Mouse (Mus musculus): ENCODE results near the gene Mfsd11. TPM values are rescaled to one million over a fixed set of nuclear protein-coding genes. Genes with fewer than 3 reads are reported as not detected.

Gene Mfsd11
- total and polyA plus RNA-seq, 3 experiments, result 25.4 to 25.7 TPM; not detected in 1

DNA sequence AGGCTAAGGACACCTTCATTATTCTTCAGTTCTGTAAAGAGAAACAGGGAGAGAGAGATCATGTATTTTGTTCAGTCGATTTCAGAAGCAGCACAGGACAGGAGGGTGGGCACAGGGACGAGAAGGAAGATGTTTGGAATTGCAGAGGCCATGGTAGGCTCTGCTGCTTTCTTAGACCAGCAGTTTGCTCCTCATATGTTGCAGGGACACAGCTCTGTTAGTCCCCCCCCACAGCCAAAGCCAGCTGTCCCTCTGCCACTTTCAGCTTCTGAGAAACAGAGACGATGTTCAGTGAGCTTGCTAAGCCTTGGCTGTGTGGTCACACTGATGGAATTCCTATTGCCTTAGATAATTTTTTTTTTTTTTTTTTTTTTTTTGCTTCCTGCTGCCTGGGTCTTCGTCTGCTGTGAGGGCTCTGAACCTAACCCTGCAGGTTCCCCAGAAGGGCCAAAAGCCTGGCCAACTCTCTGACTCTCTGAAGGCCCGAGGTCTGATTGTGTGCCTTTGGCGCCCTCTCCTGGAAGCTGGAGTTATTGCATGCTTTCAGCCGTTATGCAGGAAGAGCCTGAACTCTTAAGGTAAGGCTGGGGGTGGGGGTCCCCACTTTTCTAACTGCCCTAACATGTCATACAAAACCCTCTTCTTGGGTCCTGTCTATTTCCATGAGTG lies 44.2 kb upstream of the Mfsd11 start:
- no peak overlapping the region for H3K4me3 ChIP-seq (ENCODE audit: control insufficient read depth in 1 of 2, insufficient read depth in 1 of 2, low read depth in 2 of 2, low read length in 2 of 2)
- no peaks in the 10 kb centered on the region for H3K4me1 ChIP-seq (ENCODE audit: control insufficient read depth in 1 of 2, insufficient read depth in 2 of 2, low read length in 2 of 2)
- H3K9me3 ChIP-seq (replicated peaks; ENCODE audit: insufficient read depth, low read length), result no peaks in the 10 kb centered on the region
- no peaks in the 10 kb centered on the region for H3K27me3 ChIP-seq (ENCODE audit: control insufficient read depth in 1 of 2, insufficient read depth in 2 of 2, low read length in 2 of 2)
- peak; percentile 88 for DNase-seq (ENCODE audit: low read depth, low spot score)
- no peaks in the 10 kb centered on the region for H3K36me3 ChIP-seq (ENCODE audit: control insufficient read depth in 1 of 2, insufficient read depth in 2 of 2, low read length in 2 of 2)
- no peak overlapping the region for H3K9ac ChIP-seq (ENCODE audit: control insufficient read depth, low read depth, low read length, poor library complexity, severe bottlenecking)
- no peak overlapping the region for H3K27ac ChIP-seq (ENCODE audit: control insufficient read depth, low read depth, low read length)
- no peaks in the 10 kb centered on the region for H3K79me2 ChIP-seq (ENCODE audit: control insufficient read depth, insufficient read depth, low read length, poor library complexity)
- TF ChIP-seq USF1 (IDR thresholded peaks at IDR 0.05; ENCODE audit: low read depth, low read length), result no peak
- TF ChIP-seq ZKSCAN1 (IDR thresholded peaks at IDR 0.05; ENCODE audit: low read depth, low read length), result no peak
- TF ChIP-seq CTCF (IDR thresholded peaks at IDR 0.05 in 2 of 3, conservative IDR thresholded peaks at IDR 0.05 in 1 of 3; ENCODE audit: control insufficient read depth in 1 of 3, insufficient read depth in 1 of 3, low read depth in 2 of 3, low read length in 3 of 3, poor library complexity in 1 of 3, severe bottlenecking in 1 of 3), result peak; percentile 93 to 99 (median 99)
- TF ChIP-seq GABPA (IDR thresholded peaks at IDR 0.05; ENCODE audit: low read depth, low read length), result no peak
- TF ChIP-seq NRF1 (IDR thresholded peaks at IDR 0.05; ENCODE audit: insufficient read depth, low read depth, low read length, poor library complexity, severe bottlenecking), result no peak
- TF ChIP-seq KAT2A (conservative IDR thresholded peaks at IDR 0.05; ENCODE audit: low read depth, low read length), result no peak
- no peak for TF ChIP-seq JUND (IDR thresholded peaks at IDR 0.05; ENCODE audit: low read depth, low read length)
- no peak for TF ChIP-seq BHLHE40 (IDR thresholded peaks at IDR 0.05; ENCODE audit: borderline replicate concordance, low read depth, low read length)
- TF ChIP-seq UBTF (IDR thresholded peaks at IDR 0.05; ENCODE audit: borderline replicate concordance, insufficient read depth, low read depth, low read length), result no peak
- TF ChIP-seq ELF1 (IDR thresholded peaks at IDR 0.05; ENCODE audit: low read depth, low read length), result peak; percentile 42; the same call in 1 of the 2 replicates
- no peak for TF ChIP-seq POLR2A (IDR thresholded peaks at IDR 0.05; ENCODE audit: control insufficient read depth in 1 of 2, insufficient read depth in 1 of 2, low read depth in 1 of 2, low read length in 2 of 2, poor library complexity in 1 of 2)
- TF ChIP-seq MYB (IDR thresholded peaks at IDR 0.05; ENCODE audit: low read depth, low read length), result no peak
- no peak for TF ChIP-seq ZMIZ1 (IDR thresholded peaks at IDR 0.05; ENCODE audit: low read depth, low read length)
- no peak for TF ChIP-seq TBP (IDR thresholded peaks at IDR 0.05; ENCODE audit: low read depth, low read length)
- no peak for TF ChIP-seq POLR2AphosphoS2 (IDR thresholded peaks at IDR 0.05; ENCODE audit: low read length)
- no peak for TF ChIP-seq TAL1 (IDR thresholded peaks at IDR 0.05; ENCODE audit: low read length)
- no peak for TF ChIP-seq MAZ (IDR thresholded peaks at IDR 0.05; ENCODE audit: low read depth, low read length)
- TF ChIP-seq CHD1 (IDR thresholded peaks at IDR 0.05; ENCODE audit: low read depth, low read length), result no peak
- TF ChIP-seq ZNF384 (IDR thresholded peaks at IDR 0.05; ENCODE audit: low read depth, low read length), result peak; percentile 68
- no peak; the same call in 1 of the 2 replicates for TF ChIP-seq SIN3A (IDR thresholded peaks at IDR 0.05; ENCODE audit: low read length)
- TF ChIP-seq POLR2AphosphoS5 (IDR thresholded peaks at IDR 0.05; ENCODE audit: borderline replicate concordance, low read depth, low read length), result no peak
- TF ChIP-seq ETS1 (IDR thresholded peaks at IDR 0.05; ENCODE audit: low read depth, low read length), result no peak
- TF ChIP-seq RAD21 (IDR thresholded peaks at IDR 0.05; ENCODE audit: low read depth, low read length), result no peak; the same call in none of the 2 replicates
- TF ChIP-seq MYC (IDR thresholded peaks at IDR 0.05; ENCODE audit: low read depth, low read length), result no peak
- TF ChIP-seq RCOR1 (IDR thresholded peaks at IDR 0.05; ENCODE audit: low read depth, low read length), result no peak
- no peak for TF ChIP-seq TCF12 (IDR thresholded peaks at IDR 0.05; ENCODE audit: low read depth, low read length)
- TF ChIP-seq MAX (IDR thresholded peaks at IDR 0.05; ENCODE audit: low read length), result 0 out of 2 replicates have a peak, but pooled peaks have one; percentile 21
- no peak for TF ChIP-seq USF2 (IDR thresholded peaks at IDR 0.05; ENCODE audit: borderline replicate concordance in 1 of 2, insufficient read depth in 1 of 2, low read depth in 1 of 2, low read length in 2 of 2)
- no peak for TF ChIP-seq GATA1 (IDR thresholded peaks at IDR 0.05; ENCODE audit: low read depth, low read length)
- TF ChIP-seq ZC3H11A (IDR thresholded peaks at IDR 0.05; ENCODE audit: low read depth, low read length), result peak; percentile 98
- TF ChIP-seq EP300 (IDR thresholded peaks at IDR 0.05; ENCODE audit: low read depth in 1 of 2, low read length in 2 of 2), result no peak
- peak; percentile 49; the same call in 1 of the 2 replicates for TF ChIP-seq HCFC1 (IDR thresholded peaks at IDR 0.05; ENCODE audit: low read depth, low read length)
- TF ChIP-seq E2F4 (IDR thresholded peaks at IDR 0.05; ENCODE audit: borderline replicate concordance, low read depth, low read length), result no peak
- TF ChIP-seq NELFE (IDR thresholded peaks at IDR 0.05; ENCODE audit: low read depth, low read length), result no peak; the same call in 1 of the 2 replicates
- no peak for TF ChIP-seq CHD2 (IDR thresholded peaks at IDR 0.05; ENCODE audit: low read length)
- no peak for TF ChIP-seq MEF2A (IDR thresholded peaks at IDR 0.05; ENCODE audit: extremely low read depth, insufficient replicate concordance, low read depth, low read length, poor library complexity, severe bottlenecking)
- TF ChIP-seq MXI1 (IDR thresholded peaks at IDR 0.05; ENCODE audit: low read depth, low read length), result no peak
